Mouse (Mus musculus): Measurements from ENCODE around the gene Rab27a. TPM values are rescaled to one million over a fixed set of nuclear protein-coding genes. Genes with fewer than 3 reads are reported as not detected.
"Not testable (repeated sequence)": the region's sequence is repeated elsewhere in the genome, so short reads cannot be mapped to it uniquely, and the experiment has no call there.

Gene Rab27a
- total RNA-seq, 4 experiments from 2014 or later: 36.8 to 57.3 (median 48.1) TPM

DNA sequence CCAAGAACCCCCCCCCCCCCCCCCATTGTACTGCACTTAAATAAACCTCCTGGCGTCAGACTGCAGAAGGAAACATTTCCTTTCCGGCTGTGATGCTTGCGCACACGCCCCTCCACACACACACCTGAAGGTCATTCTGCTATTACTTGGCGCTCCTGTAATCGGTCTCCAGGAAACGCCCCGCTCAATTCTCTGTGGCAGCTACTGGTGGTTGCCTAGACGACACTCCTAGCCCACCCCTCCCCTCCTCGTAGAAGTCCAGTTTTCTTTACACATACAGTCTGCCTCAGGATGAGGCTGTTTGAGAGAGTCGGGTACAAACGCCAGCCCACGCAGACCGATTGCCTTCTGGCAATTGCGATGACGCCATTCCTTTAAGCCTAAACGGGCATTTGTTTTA lies 49.9 kb downstream of the Rab27a start:
- no peak for DNase-seq

- no peak for DNase-seq
Observed at GRCm38 (mm10) chr9:73097898-73098297, 53.2 kb downstream of the Rab27a start.

- DNase-seq: no peak
Observed at GRCm38 (mm10) chr9:73101536-73101935, 56.9 kb downstream of the Rab27a start, which contains the start of gene Khdc3. Gene Khdc3 (plus strand): TSS chr9:73101836.

DNA sequence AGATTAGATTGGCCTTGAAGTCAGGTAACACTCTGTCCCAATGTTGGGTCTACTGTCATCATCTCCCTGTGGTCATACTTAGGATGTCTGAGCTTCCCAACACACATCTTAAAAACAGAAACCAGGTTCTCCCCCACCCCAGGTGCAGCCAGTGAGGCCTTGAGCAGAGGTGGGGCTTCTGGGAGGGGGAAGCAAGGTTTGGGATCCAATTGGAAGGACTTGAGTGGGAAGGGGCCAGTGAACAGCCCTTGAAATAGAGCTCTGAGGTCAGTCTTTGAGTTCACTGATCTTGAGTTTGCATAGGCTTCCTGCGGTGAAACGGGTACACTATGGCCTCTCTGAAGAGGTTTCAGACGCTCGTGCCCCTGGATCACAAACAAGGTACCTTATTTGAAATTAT lies 57.5 kb downstream of the Rab27a start, which contains the start of gene Gm20509:
Gm20509 (plus strand) TSS at position 290 of the 400 bp plus-strand sequence.
- no peak for DNase-seq

DNA sequence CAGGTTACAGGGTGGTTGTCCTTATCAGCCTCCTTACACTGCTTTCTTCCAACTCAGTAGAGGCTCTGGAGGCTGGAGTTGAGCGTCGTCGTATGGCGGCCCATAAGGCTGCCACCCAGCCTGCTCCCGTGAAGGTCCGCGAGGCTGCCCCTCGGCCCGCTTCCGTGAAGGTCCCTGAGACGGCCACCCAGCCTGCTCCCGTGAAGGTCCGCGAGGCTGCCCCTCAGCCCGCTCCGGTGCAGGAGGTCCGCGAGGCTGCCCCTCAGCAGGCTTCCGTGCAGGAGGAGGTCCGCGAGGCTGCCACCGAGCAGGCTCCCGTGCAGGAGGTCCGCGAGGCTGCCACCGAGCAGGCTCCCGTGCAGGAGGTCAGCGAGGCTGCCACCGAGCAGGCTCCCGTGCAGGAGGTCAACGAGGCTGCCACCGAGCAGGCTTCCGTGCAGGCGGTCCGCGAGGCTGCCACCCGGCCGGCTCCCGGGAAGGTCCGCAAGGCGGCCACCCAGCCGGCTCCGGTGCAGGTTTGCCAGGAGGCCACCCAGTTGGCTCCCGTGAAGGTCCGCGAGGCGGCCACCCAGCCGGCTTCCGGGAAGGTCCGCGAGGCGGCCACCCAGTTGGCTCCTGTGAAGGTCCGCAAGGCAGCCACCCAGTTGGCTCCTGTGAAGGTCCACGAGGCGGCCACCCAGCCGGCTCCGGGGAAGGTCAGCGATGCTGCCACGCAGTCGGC lies 58.7 kb downstream of the Rab27a start:
- peak; percentile 47 for DNase-seq

GRCm38 (mm10) chr9:73103880-73104198 lies 59.2 kb downstream of the Rab27a start:
- DNase-seq: no peak

DNA sequence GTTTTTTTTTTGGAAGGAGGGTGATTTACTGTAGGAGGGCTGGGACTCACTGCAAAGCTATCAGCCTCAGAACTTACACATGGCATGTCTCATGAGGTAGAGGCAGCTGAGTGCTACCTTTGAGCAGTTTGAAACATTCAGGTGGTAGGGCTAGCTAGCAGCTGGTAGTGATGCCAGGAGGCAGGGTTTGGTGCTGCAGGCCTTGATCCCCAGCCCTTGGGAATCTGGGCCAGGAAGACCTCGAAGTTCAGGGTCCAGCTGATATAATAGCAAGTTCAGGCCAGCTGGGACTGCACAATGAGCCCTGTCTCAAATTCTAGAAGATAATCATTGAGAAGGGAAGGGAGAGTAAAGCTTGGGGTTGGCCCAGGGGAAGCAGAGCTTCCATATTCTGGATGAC lies 60.5 kb downstream of the Rab27a start:
- peak; percentile 63 for DNase-seq

DNA sequence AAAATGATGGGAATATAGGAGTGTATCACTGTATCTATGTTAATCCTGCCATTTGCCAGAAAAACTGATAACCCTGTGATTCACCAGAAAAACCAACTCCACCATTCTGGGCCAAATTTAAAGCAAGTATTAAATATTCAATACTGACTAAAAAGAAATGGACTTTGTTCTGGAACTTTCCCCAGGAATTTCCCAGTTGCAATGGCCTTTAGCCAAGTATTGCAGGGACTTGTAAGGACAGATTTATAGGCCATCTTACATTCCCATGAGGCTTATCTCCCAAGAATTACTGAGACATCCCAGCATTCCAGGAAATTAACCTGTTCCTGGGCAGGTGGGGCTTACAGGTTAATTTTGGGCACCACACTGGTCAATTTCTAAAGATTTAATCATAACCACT lies 61.1 kb downstream of the Rab27a start:
- no peak for DNase-seq

DNA sequence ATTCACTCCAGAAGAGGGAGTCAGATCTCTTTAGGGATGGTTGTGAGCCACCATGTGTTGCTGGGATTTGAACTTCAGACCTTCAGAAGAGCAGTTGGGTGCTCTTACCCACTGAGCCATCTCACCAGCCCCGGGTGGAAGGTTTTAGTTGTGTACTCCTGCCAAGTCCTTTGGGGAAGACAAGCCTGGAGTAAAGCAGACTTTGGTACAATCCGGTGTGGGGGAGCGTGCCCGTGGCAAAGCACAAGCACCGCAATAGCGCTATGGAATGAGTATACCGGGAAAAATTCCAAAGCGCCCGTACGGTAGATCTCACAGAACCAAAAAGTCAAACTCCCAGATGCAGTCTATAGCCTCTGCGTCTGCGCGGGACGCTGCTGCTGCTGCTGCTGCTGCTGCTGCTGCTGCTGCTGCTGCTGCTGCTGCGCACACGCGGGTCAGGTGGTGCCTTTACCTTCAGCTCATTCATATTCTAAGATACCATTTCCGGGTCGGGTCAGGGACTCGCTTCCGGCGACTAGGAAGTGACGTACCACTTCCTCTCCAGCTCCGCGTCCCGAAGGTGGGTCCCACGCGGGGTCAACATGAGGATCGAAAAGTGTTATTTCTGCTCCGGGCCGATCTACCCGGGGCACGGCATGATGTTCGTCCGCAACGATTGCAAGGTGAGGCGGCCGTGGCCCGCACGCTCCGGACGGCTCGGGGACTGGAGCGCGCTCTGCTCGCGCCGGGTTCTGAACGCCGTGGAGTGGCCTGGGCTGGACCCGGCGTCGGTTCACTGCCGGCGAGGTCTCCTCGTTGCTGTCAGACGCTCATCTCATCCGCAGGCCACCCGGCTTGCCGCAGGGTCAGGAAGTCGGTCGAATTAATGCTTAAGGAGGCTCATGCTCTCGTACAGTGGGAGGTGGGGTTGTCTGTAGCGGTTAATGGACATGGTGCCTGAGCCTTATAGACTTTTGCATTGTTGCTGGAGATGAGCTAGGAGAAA lies 68.6 kb downstream of the Rab27a start, which contains the start of gene Rsl24d1:
Rsl24d1 (plus strand) TSS at position 508 of the 988 bp plus-strand sequence.
- DNase-seq: peak; percentile 87

DNA sequence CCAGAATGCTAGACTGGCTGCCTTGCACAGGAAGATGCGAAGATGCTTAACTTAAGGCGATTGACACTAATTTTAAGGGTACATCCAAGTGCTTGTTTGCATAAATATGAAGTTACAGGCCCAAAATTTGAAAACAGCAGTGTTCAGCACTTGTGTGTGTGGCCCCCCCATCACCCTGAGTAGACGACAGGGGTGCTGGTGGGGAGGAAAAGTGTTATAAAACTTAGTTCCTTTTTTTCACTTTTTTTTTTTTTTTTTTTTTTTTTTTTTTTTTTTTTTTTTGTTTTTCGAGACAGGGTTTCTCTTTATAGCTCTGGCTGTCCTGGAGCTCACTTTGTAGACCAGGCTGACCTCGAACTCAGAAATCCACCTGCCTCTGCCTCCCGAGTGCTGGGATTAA lies 72.0 kb downstream of the Rab27a start:
- DNase-seq: not testable (repeated sequence)

DNA sequence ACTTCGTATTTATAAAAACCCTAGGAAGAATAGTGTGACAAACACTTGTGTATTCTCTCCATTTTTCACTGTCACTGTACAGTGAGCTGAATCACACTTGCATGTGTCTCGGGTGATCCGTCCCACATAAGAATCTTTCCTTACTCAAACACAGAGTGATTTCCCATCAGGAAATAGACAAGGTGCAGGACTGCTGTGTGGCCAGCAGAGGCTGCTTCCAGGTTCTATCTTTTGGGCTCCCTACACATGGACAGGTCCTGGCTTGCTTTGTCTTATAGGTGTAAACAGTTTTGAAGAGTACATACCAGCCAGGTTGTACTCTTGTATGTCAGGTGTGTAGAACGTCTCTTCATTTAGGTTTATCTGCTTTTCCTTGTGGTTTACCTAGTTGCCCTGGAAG lies 73.4 kb downstream of the Rab27a start:
- no peak for DNase-seq

DNA sequence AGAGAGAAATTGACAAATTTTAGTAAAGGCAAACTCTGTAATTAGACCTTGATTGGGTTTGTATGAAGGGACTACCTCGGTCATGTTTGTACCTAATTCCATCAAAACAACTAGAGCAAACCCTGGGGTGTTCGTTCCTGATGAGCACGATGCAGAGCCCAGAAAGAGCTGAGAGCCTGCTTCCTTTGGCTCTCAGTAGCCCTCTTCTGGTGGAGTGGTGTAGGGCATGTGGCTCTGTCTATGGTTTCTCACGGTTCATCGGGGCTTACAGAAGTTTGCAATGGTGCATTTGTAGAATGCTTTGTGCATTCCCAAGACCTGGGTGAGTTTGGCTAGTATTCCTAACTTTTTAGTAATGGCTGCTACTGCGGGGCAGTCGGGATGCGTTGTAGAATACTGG lies 77.1 kb downstream of the Rab27a start:
- DNase-seq: no peak

DNA sequence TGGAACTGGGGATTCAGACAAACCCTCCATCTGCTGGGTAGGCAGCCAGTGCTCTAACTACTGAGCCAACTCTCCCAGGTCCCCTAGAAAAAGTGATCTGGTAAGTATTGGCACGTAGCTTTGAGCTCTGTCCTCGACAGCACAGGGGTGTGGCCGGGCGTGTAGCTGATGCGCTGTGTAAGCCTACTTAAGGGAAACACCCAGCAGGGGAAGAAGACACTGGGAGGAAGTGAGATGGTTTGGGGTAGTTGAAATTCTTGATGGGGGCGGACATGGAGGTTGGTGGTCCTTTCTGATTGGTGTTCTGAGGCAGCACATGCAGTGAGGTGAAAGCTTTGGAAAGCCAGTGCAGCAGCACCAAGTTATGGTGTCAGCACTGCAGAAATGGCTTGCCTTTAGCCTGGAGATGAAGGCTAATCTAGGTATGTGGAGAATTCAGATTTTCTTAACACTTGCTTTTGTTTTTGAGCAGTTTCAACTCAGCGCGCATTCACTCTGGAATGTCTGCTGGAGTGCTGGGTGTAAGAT lies 80.5 kb downstream of the Rab27a start:
- DNase-seq: no peak

GRCm38 (mm10) chr9:73127457-73127856 lies 82.8 kb downstream of the Rab27a start:
- DNase-seq: no peak

DNA sequence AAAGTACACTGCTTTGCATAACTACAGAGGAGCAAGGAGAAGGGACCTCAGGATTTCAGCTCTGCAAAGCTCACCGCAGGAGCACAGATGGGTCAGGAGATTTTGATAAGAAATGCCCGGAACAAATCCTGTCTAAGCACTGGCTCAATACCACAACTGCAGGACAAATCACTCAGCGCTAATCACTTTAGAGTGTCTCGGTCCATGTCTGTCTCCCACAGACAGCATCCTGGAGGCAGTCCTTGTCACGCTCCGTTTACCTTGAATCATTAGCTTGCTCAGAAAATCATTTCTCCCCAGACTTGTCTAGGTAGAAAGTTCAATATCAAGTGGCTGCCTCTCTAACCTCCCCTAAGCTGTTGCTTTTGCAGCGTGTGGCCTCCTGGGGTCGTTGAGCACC lies 85.2 kb downstream of the Rab27a start:
- no peak for DNase-seq

DNA sequence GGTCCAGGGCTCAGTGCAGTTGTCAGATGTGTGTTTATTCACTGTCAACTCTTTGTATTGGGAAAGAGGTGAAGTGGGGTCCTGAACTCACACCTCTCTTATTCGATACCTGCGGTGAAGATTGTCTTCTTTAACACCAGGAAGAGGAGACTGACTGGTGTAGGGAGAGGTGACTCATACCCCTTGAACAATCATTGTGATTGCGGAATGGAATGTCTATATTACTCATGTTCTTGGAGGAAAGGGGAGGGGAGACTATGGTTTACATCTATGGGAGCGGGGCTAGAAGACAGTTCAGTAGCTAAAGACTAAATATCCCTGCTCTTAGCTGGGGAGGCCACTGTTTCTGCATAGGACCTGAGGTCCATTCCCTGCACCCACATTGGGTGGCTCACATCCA lies 85.9 kb downstream of the Rab27a start:
- DNase-seq: no peak

- DNase-seq: no peak
Observed at GRCm38 (mm10) chr9:73137341-73137886, 92.8 kb downstream of the Rab27a start.

Small RNA genes within 50 kb of the gene (microRNA-seq; reads per million reads assigned to microRNA genes)
- gene Gm27353: 0 reads per million in 2 experiments

Other genes starting within 250 kb of the Rab27a start
- under 1 TPM; 0.16 to 0.28 (median 0.22) TPM for gene Prtg, start 238.0 kb upstream of the Rab27a start, total RNA-seq (2022)
- gene Pygo1, start 119.2 kb upstream of the Rab27a start, total RNA-seq (2022): 1 to 10 TPM; 4.8 to 8.4 (median 6.1) TPM
- gene Dyx1c1, start 86.1 kb upstream of the Rab27a start, total RNA-seq (2022): 1 to 10 TPM; 1.4 to 3.4 (median 2.0) TPM
- not detected for gene Gm44503, start 86.0 kb upstream of the Rab27a start, total RNA-seq (2022)
- gene Ccpg1os, start 59.5 kb upstream of the Rab27a start, total RNA-seq (2022): 10 to 100 TPM; 16.0 to 21.4 (median 19.9) TPM
- 100 to 1,000 TPM; 156 to 205 (median 185) TPM for gene Ccpg1, start 59.4 kb upstream of the Rab27a start, total RNA-seq (2022)
- gene Pigb, start 4.5 kb upstream of the Rab27a start, total RNA-seq (2022): 10 to 100 TPM; 15.5 to 26.6 (median 17.7) TPM
- gene Khdc3, start 57.0 kb downstream of the Rab27a start, total RNA-seq (2022): 1 to 10 TPM in 2 of 4 experiments, under 1 TPM in 2; 0.51 to 2.6 (median 1.0) TPM
- under 1 TPM in 3 of 4 experiments, not detected in 1; 0.26 to 0.42 (median 0.35) TPM for gene Gm20509, start 57.6 kb downstream of the Rab27a start, total RNA-seq (2022)
- gene Rsl24d1, start 68.6 kb downstream of the Rab27a start, total RNA-seq (2022): 10 to 100 TPM; 55.1 to 76.7 (median 67.0) TPM

All from adrenal gland, adult 8-10 months (tissue).